Mouse (Mus musculus): ENCODE measurements at regions not wholly inside any gene's neighbourhood (a gene's known extent, or its start where the extent isn't known, plus 50 kb on each side); places are given as distances from the start of the nearest gene placed in this dataset.

GRCm38 (mm10) chr3:40472766-40473165, 58.3 kb upstream of the Intu start:
- TF ChIP-seq POLR2A (IDR thresholded peaks at IDR 0.05; ENCODE audit: control insufficient read depth, low read depth, low read length), result no peak
- TF ChIP-seq CTCF (IDR thresholded peaks at IDR 0.05; ENCODE audit: control insufficient read depth, insufficient read depth, insufficient replicate concordance, low read depth, low read length), result no peak

Measured in testis, adult 2 months (tissue).